Mouse (Mus musculus) right cerebral cortex, postnatal 10 days (tissue): Measurements from ENCODE around the gene Haus3.

Source experiments
- DNase-seq, 2 experiments: peaks; one replicate each; pipeline ENCODE4 v3.0.0; 2021; ENCODE audit warnings: low spot score in 2 of 2

The Haus3 gene

GRCm38 (mm10) chr5:34168950-34169891, at the start of gene Haus3, which contains the start of gene Poln:
Gene Haus3 (minus strand): TSS chr5:34169527.
Gene Poln (minus strand): TSS chr5:34169448.
- peak; percentile 99 for DNase-seq

- DNase-seq: no peak
Observed at GRCm38 (mm10) chr5:34218672-34219071, 49.3 kb upstream of the Haus3 start.

GRCm38 (mm10) chr5:34217756-34218155, 48.4 kb upstream of the Haus3 start:
- no peak for DNase-seq

- DNase-seq: no peak
Observed at GRCm38 (mm10) chr5:34216025-34216424, 46.7 kb upstream of the Haus3 start.

GRCm38 (mm10) chr5:34213659-34214058, 44.3 kb upstream of the Haus3 start:
- DNase-seq: no peak

GRCm38 (mm10) chr5:34210279-34210678, 41.0 kb upstream of the Haus3 start:
- DNase-seq: peak; percentile 71 to 77

- DNase-seq: no peak
Observed at GRCm38 (mm10) chr5:34207503-34207902, 38.2 kb upstream of the Haus3 start.

- no peak for DNase-seq
Observed at GRCm38 (mm10) chr5:34205788-34206187, 36.5 kb upstream of the Haus3 start.

- no peak for DNase-seq
Observed at GRCm38 (mm10) chr5:34204911-34205310, 35.6 kb upstream of the Haus3 start.

- no peak for DNase-seq
Observed at GRCm38 (mm10) chr5:34202006-34202405, 32.7 kb upstream of the Haus3 start.

- no peak for DNase-seq
Observed at GRCm38 (mm10) chr5:34201396-34201795, 32.1 kb upstream of the Haus3 start.

- no peak for DNase-seq
Observed at GRCm38 (mm10) chr5:34198615-34199014, 29.3 kb upstream of the Haus3 start.

GRCm38 (mm10) chr5:34197243-34197642, 27.9 kb upstream of the Haus3 start:
- DNase-seq: peak; percentile 78 to 87

GRCm38 (mm10) chr5:34196423-34196822, 27.1 kb upstream of the Haus3 start:
- no peak for DNase-seq

- no peak for DNase-seq
Observed at GRCm38 (mm10) chr5:34195786-34196185, 26.5 kb upstream of the Haus3 start.

- DNase-seq: no peak
Observed at GRCm38 (mm10) chr5:34194975-34195662, 25.8 kb upstream of the Haus3 start.

GRCm38 (mm10) chr5:34194426-34194825, 25.1 kb upstream of the Haus3 start:
- DNase-seq: no peak

GRCm38 (mm10) chr5:34191843-34192242, 22.5 kb upstream of the Haus3 start:
- DNase-seq: no peak

- no peak for DNase-seq
Observed at GRCm38 (mm10) chr5:34191021-34191420, 21.7 kb upstream of the Haus3 start.

- DNase-seq: no peak
Observed at GRCm38 (mm10) chr5:34189521-34189920, 20.2 kb upstream of the Haus3 start.

GRCm38 (mm10) chr5:34188856-34189255, 19.5 kb upstream of the Haus3 start:
- no peak for DNase-seq

- DNase-seq: peak; percentile 100
Observed at GRCm38 (mm10) chr5:34187601-34188316, 18.4 kb upstream of the Haus3 start, which contains the start of gene Mxd4. Gene Mxd4 (minus strand): TSS chr5:34187720.
